Mouse (Mus musculus) small intestine, adult 2 months (tissue): ENCODE results near the gene Ndufs2. TPM values are rescaled to one million over a fixed set of nuclear protein-coding genes. Genes with fewer than 3 reads are reported as not detected.

Experiments
- H3K27ac ChIP-seq: fragments of 200-500 bp; 2 replicates; pipeline ENCODE4 v1.5.1; 2012; ENCODE audit warnings: low read depth, low read length, control low read depth, inconsistent platforms; ENCODE audit not compliant: insufficient read depth
- H3K27me3 ChIP-seq: fragments of 200-500 bp; 2 replicates; pipeline ENCODE4 v1.6.1; 2012; ENCODE audit warnings: mild to moderate bottlenecking, moderate library complexity, low read length, inconsistent platforms; ENCODE audit not compliant: control insufficient read depth, insufficient read depth
- H3K36me3 ChIP-seq: fragments of 200-500 bp; 2 replicates; pipeline ENCODE4 v1.6.1; 2012; ENCODE audit warnings: mild to moderate bottlenecking, low read length, control low read depth, inconsistent platforms; ENCODE audit not compliant: control insufficient read depth, insufficient read depth
- H3K4me1 ChIP-seq: fragments of 200-500 bp; 2 replicates; pipeline ENCODE4 v1.6.1; 2012; ENCODE audit warnings: low read length, inconsistent platforms, mixed read lengths; ENCODE audit not compliant: control insufficient read depth, insufficient read depth, insufficient read length
- H3K4me3 ChIP-seq: fragments of 200-500 bp; 2 replicates; pipeline ENCODE4 v1.5.1; 2012; ENCODE audit warnings: low read depth, mild to moderate bottlenecking, control low read depth, inconsistent platforms, low read length, moderate library complexity
- CTCF ChIP-seq: fragments of 200-500 bp; IDR thresholded peaks from 2 replicates; pipeline ENCODE4 v1.5.1; 2012; ENCODE audit warnings: low read depth, mild to moderate bottlenecking, control low read depth, inconsistent platforms, low read length, moderate library complexity, mixed read lengths; ENCODE audit not compliant: insufficient replicate concordance, insufficient read length; ENCODE audit errors: extremely low read depth
- POLR2A ChIP-seq: fragments of 200-500 bp; IDR thresholded peaks from 2 replicates; pipeline ENCODE4 v1.6.1; 2012; ENCODE audit warnings: low read depth, mild to moderate bottlenecking, control low read depth, inconsistent platforms, low read length, moderate library complexity
- WGBS: fragments of 180-500 bp; shearing (Covaris S2); methylation state at CpG from one replicate; pipeline ENCODE4 v1.1.7; 2018; 5-methylcytosine and 5-hydroxymethylcytosine counted together
- polyA plus RNA-seq: library from polyadenylated mRNA; depleted of rRNA; stranded (reverse); fragments of >200 nt; gene quantifications from 2 replicates; pipeline ENCODE4 v1.2.3, GENCODE M21; 2012

Gene Ndufs2
- polyA plus RNA-seq, 1 experiment = 116 TPM

GRCm38 (mm10) chr1:171216241-171216955 is 34.8 kb downstream of the Ndufs2 start:
- H3K27ac ChIP-seq = no peak overlapping the region
- peaks cover 14% of the 10 kb centered on the region for H3K4me1 ChIP-seq
- no peaks in the 10 kb centered on the region for H3K27me3 ChIP-seq
- H3K36me3 ChIP-seq = peaks cover 34% of the 10 kb centered on the region
- no peak overlapping the region for H3K4me3 ChIP-seq
- 70% methylated on average over 18 of the region's 18 CpGs for WGBS
- TF ChIP-seq CTCF (no peak), POLR2A (no peak)

GRCm38 (mm10) chr1:171213801-171214496 is 37.2 kb downstream of the Ndufs2 start, which contains the start of gene Nr1i3:
Gene Nr1i3, plus strand, starts transcription at chr1:171213970.
- Histone ChIP-seq H3K27ac (peak within 1 kb of the TSS; percentile 96), H3K4me3 (peak within 1 kb of the TSS; percentile 78), H3K4me1 (peaks cover 9% of the 10 kb centered on the region; the same call in 1 of the 2 replicates), H3K27me3 (no peaks in the 10 kb centered on the region), H3K36me3 (peaks cover 20% of the 10 kb centered on the region)
- TF ChIP-seq POLR2A = peak; percentile 76; the same call in 1 of the 2 replicates
- TF ChIP-seq CTCF = no peak
- WGBS = 41% methylated on average over 10 of the region's 10 CpGs

DNA sequence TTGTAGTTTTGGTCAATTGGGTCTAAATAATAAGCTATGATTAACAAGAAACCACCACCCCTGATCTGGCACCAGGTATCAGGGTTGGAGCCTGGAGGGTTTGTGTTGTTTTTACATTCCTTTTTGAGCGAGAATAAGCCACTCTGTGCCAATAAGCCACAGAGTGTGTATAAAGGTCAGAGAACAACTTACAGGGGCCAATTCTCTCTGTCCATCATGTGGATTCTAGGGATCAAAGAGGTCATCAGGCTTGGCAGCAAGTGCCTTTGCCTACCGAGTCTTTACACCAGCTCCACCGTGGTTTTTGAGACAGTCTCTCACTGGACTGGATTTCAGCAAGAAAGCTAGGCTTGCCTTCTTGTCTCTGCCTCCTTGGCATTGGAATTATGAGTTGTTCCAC is 38.3 kb downstream of the Ndufs2 start:
- Histone ChIP-seq H3K27me3 (no peaks in the 10 kb centered on the region), H3K4me3 (no peak overlapping the region), H3K27ac (no peak overlapping the region), H3K4me1 (peaks cover 9% of the 10 kb centered on the region; the same call in 1 of the 2 replicates), H3K36me3 (peaks cover 9% of the 10 kb centered on the region)
- 52% methylated on average over 3 of the region's 3 CpGs for WGBS
- no peak for TF ChIP-seq POLR2A
- TF ChIP-seq CTCF = no peak

DNA sequence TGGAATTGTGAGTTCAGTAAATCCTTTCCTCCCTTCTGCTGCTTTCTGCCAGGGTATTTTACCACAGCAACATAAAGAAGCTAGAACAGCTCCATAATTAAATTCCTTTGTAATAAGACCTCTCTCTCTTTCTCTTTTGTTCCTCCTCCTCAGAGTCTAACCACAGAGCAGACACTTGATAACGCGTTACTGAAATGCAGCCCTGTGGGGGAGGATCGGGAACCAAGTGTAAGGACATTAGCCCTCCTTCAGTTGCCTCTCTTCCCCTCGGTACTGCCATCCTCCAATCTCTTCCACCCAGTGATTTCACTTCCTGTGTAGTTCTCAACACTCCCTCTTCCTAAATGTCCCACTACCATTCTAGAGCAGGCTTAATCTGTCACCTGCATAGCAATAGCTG is 41.8 kb downstream of the Ndufs2 start:
- no peaks in the 10 kb centered on the region for H3K36me3 ChIP-seq
- H3K4me1 ChIP-seq = peaks cover 6% of the 10 kb centered on the region; the same call in 1 of the 2 replicates
- 53% methylated on average over 4 of the region's 4 CpGs for WGBS
- no peak overlapping the region for H3K4me3 ChIP-seq
- H3K27me3 ChIP-seq = no peaks in the 10 kb centered on the region
- H3K27ac ChIP-seq = no peak overlapping the region
- TF ChIP-seq POLR2A (no peak), CTCF (no peak)

DNA sequence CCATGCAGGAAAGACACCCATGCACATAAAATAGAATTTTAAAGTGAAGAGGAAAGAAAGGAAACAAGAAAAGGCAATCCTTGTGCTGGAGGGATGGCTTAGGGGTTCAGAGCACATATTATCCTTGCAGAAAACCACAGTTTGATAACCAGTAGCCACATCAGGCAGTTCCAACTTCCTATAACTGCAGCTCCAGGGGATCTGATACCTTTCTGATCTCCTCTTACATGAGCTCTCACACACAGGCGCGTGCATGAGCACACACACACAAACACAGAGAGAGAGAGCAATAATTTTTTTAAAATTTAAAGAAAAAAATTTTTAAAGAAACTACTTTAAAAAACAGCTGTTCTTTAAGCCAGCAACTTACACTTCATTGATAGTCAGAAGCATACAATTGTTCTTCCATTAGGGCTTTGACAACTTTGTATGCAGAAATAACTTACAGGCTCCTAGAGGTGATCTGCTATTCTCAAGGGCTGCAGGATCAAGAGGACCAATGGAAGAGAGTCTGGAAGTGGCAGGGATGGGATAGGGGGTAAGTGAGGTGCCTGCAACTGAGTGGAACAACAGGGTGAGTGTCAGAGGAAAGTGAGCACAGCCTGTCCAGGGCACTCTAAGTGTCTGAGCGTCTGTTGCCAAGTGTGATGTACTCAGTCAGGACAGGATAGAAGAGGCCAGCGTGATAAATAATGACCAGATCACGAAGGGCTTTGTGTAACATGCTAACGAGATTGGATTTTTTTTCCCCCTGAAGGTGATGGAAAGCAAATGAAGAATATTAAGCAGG is 45.3 kb downstream of the Ndufs2 start:
- Histone ChIP-seq H3K27me3 (no peaks in the 10 kb centered on the region), H3K4me1 (peaks cover 2% of the 10 kb centered on the region; the same call in 1 of the 2 replicates), H3K36me3 (no peaks in the 10 kb centered on the region), H3K27ac (no peak overlapping the region), H3K4me3 (no peak overlapping the region)
- 84% methylated on average over 6 of the region's 6 CpGs for WGBS
- no peak for TF ChIP-seq CTCF
- no peak for TF ChIP-seq POLR2A

- WGBS = 25% methylated on average over 7 of the region's 7 CpGs
- Histone ChIP-seq H3K4me1 (peaks cover 5% of the 10 kb centered on the region; the same call in 1 of the 2 replicates), H3K36me3 (no peaks in the 10 kb centered on the region), H3K27me3 (no peaks in the 10 kb centered on the region), H3K27ac (0 out of 2 replicates have a peak overlapping the region, but pooled peaks have one; percentile 17), H3K4me3 (no peak overlapping the region)
- TF ChIP-seq CTCF (no peak), POLR2A (no peak)
Observed at GRCm38 (mm10) chr1:171204249-171204644, 46.9 kb downstream of the Ndufs2 start.
